Mouse (Mus musculus): ENCODE results near the gene Nt5c2. TPM values are rescaled to one million over a fixed set of nuclear protein-coding genes. Genes with fewer than 3 reads are reported as not detected.

The Nt5c2 gene
- polyA plus RNA-seq, 1 experiment from 2014 or later: 47.4 TPM

DNA sequence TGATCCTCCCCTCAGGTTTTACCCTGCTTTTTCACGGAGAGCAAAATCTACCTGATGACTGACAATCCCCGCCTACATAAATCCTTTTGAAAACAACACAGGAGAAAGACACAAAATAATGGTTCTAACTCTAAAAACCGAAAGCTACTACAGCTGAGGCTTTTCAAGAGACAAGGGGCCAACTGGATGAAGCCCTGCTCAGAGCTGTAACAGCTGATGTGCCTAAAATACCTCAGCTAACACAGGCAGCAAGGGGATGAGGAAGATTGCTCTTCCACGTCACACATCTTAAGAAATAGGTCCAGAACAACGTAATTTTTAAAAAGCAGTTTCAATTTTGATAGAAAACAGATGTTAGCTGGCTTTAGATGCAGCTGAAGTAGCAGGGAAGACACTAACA, 88.0 kb downstream of the Nt5c2 start:
- no peak for ATAC-seq (ENCODE audit: low read depth)
- WGBS (ENCODE audit: insufficient replicate concordance): 61% methylated on average over 5 of the region's 5 CpGs
- peaks cover 14% of the 10 kb centered on the region for H3K4me1 ChIP-seq (ENCODE audit: control insufficient read depth, low read depth, low read length)
- no peaks in the 10 kb centered on the region for H3K27me3 ChIP-seq (ENCODE audit: control insufficient read depth, insufficient read depth, low read depth, low read length)
- no peaks in the 10 kb centered on the region for H3K36me3 ChIP-seq (ENCODE audit: control insufficient read depth, insufficient read depth)
- no peak overlapping the region for H3K9ac ChIP-seq (ENCODE audit: low read depth, low read length)
- H3K4me3 ChIP-seq (ENCODE audit: low read depth, low read length): no peak overlapping the region
- H3K9me3 ChIP-seq (replicated peaks; ENCODE audit: control insufficient read depth, low read length): no peaks in the 10 kb centered on the region
- no peak overlapping the region for H3K27ac ChIP-seq (ENCODE audit: low read length)
- no peak overlapping the region for H3K4me2 ChIP-seq (ENCODE audit: low read depth, low read length)

GRCm38 (mm10) chr19:46926357-46926756, 88.6 kb downstream of the Nt5c2 start:
- Histone ChIP-seq H3K27ac (ENCODE audit: low read length) (peak overlapping the region; percentile 30), H3K4me1 (ENCODE audit: control insufficient read depth, low read depth, low read length) (peaks cover 14% of the 10 kb centered on the region), H3K9ac (ENCODE audit: low read depth, low read length) (no peak overlapping the region), H3K9me3 (replicated peaks; ENCODE audit: control insufficient read depth, low read length) (no peaks in the 10 kb centered on the region), H3K36me3 (ENCODE audit: control insufficient read depth, insufficient read depth) (no peaks in the 10 kb centered on the region), H3K4me3 (ENCODE audit: low read depth, low read length) (no peak overlapping the region), H3K4me2 (ENCODE audit: low read depth, low read length) (no peak overlapping the region), H3K27me3 (ENCODE audit: control insufficient read depth, insufficient read depth, low read depth, low read length) (no peaks in the 10 kb centered on the region)
- 45% methylated on average over 4 of the region's 4 CpGs for WGBS (ENCODE audit: insufficient replicate concordance)
- ATAC-seq (ENCODE audit: low read depth): peak; percentile 83

DNA sequence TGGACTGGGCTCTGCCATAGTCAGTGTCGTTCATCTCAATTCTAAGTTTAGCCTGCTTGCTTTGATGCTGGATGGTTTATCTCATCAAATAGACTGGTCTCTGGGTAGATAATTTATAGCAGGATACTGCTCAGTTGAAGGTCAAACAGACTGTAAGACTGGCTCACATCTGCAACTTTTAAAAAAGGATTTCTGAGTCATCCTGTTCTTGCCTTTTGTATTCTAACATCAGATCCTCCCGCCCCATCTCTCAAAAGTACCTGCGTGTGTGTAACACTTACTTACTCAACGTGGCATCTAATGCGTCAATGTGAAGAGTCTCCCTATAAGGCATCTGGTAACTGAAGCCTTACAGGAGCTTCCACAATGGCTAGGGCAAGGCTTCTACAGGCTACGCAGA, 94.4 kb downstream of the Nt5c2 start:
- Histone ChIP-seq H3K9ac (ENCODE audit: low read depth, low read length) (no peak overlapping the region), H3K4me1 (ENCODE audit: control insufficient read depth, low read depth, low read length) (no peaks in the 10 kb centered on the region; the same call in 1 of the 2 replicates), H3K36me3 (ENCODE audit: control insufficient read depth, insufficient read depth) (no peaks in the 10 kb centered on the region), H3K27me3 (ENCODE audit: control insufficient read depth, insufficient read depth, low read depth, low read length) (no peaks in the 10 kb centered on the region), H3K27ac (ENCODE audit: low read length) (no peak overlapping the region), H3K9me3 (replicated peaks; ENCODE audit: control insufficient read depth, low read length) (no peaks in the 10 kb centered on the region), H3K4me3 (ENCODE audit: low read depth, low read length) (no peak overlapping the region), H3K4me2 (ENCODE audit: low read depth, low read length) (no peak overlapping the region)
- ATAC-seq (ENCODE audit: low read depth): no peak
- 74% methylated on average over 6 of the region's 6 CpGs for WGBS (ENCODE audit: insufficient replicate concordance)

DNA sequence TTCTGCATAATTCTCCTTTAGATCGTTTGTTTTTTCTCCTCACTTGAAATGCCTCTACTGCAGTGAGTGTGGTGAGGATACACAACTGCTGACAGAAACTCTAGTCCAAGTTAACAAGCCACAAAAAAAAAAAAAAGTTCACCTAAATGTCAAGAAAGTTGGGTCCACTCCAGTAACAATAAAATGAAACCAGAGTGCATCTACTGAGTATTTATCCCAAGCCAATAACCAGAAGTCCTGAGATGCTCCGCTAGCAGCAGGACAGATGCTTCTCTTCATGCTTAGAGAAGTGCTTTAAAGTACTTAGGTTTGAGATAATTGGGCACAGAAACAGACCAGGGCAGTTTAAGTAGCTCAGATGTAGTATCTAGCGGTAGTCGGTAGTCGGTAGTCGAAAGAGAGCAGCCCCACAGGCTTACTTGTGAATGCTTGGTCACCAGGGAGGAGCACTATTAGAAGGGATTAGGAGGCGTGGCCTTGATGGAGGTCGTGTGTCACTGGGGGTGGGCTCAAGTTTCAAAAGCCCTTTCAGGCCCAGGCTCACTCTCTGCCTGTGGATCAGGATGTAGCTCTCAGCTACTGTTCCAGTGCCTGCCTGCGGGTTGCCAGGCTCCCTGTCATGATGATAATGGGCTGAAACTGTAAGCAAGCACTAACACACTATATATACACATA, 99.4 kb downstream of the Nt5c2 start:
- 77% methylated on average over 9 of the region's 9 CpGs for WGBS (ENCODE audit: insufficient replicate concordance)
- ATAC-seq (ENCODE audit: low read depth): no peak

GRCm38 (mm10) chr19:46913626-46914025, 101.3 kb downstream of the Nt5c2 start:
- peaks cover 21% of the 10 kb centered on the region for H3K4me1 ChIP-seq (ENCODE audit: control insufficient read depth, low read depth, low read length)
- 87% methylated on average over 11 of the region's 11 CpGs for WGBS (ENCODE audit: insufficient replicate concordance)
- ATAC-seq (ENCODE audit: low read depth): no peak
- no peak overlapping the region for H3K4me2 ChIP-seq (ENCODE audit: low read depth, low read length)
- no peak overlapping the region for H3K9ac ChIP-seq (ENCODE audit: low read depth, low read length)
- H3K27ac ChIP-seq (ENCODE audit: low read length): no peak overlapping the region
- H3K27me3 ChIP-seq (ENCODE audit: control insufficient read depth, insufficient read depth, low read depth, low read length): no peaks in the 10 kb centered on the region
- no peak overlapping the region for H3K4me3 ChIP-seq (ENCODE audit: low read depth, low read length)
- H3K9me3 ChIP-seq (replicated peaks; ENCODE audit: control insufficient read depth, low read length): no peaks in the 10 kb centered on the region
- no peaks in the 10 kb centered on the region for H3K36me3 ChIP-seq (ENCODE audit: control insufficient read depth, insufficient read depth)

More for the DNA sequence above, 99.4 kb downstream of the Nt5c2 start:
- Histone ChIP-seq H3K9me3 (replicated peaks; ENCODE audit: control insufficient read depth, low read length) (no peaks in the 10 kb centered on the region), H3K4me3 (ENCODE audit: low read depth, low read length) (no peak overlapping the region), H3K27me3 (ENCODE audit: control insufficient read depth, insufficient read depth, low read depth, low read length) (no peaks in the 10 kb centered on the region), H3K9ac (ENCODE audit: low read depth, low read length) (no peak overlapping the region), H3K4me2 (ENCODE audit: low read depth, low read length) (no peak overlapping the region), H3K27ac (ENCODE audit: low read length) (no peak overlapping the region), H3K36me3 (ENCODE audit: control insufficient read depth, insufficient read depth) (no peaks in the 10 kb centered on the region), H3K4me1 (ENCODE audit: control insufficient read depth, low read depth, low read length) (peaks cover 15% of the 10 kb centered on the region)

- ATAC-seq (ENCODE audit: low read depth): 0 out of 2 replicates have a peak, but pooled peaks have one; percentile 47
- no peak overlapping the region for H3K9ac ChIP-seq (ENCODE audit: low read depth, low read length)
These were observed 103.5 kb downstream of the Nt5c2 start for GRCm38 (mm10) chr19:46911492-46911891.

DNA sequence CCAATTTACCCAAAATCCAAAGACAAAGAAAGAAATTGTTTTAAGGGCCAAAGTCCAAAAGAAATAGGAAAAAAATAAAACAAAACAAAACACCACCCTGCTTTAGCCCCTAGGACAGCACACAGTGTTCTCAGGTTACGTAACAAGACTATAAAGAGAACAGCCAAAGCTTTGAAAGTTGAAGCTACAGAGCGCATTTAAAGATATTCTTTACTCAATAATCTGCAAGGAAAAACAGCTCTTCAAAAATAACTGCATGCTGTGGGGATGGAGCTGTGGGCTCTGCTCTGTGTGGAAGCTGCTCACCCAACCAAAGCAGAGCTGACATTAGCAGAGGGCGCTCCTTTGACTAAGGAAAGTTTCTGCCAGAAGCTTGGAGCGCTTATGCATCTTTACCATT, 106.0 kb downstream of the Nt5c2 start:
- H3K4me3 ChIP-seq (ENCODE audit: low read depth, low read length): no peak overlapping the region
- no peak overlapping the region for H3K9ac ChIP-seq (ENCODE audit: low read depth, low read length)
- peaks cover 51% of the 10 kb centered on the region for H3K4me1 ChIP-seq (ENCODE audit: control insufficient read depth, low read depth, low read length)
- peak overlapping the region; percentile 40 for H3K27ac ChIP-seq (ENCODE audit: low read length)
- no peak for ATAC-seq (ENCODE audit: low read depth)
- WGBS (ENCODE audit: insufficient replicate concordance): 88% methylated on average over 4 of the region's 4 CpGs
- no peaks in the 10 kb centered on the region for H3K27me3 ChIP-seq (ENCODE audit: control insufficient read depth, insufficient read depth, low read depth, low read length)
- H3K36me3 ChIP-seq (ENCODE audit: control insufficient read depth, insufficient read depth): no peaks in the 10 kb centered on the region; the same call in 1 of the 2 replicates
- H3K9me3 ChIP-seq (replicated peaks; ENCODE audit: control insufficient read depth, low read length): no peaks in the 10 kb centered on the region
- H3K4me2 ChIP-seq (ENCODE audit: low read depth, low read length): no peak overlapping the region

More at GRCm38 (mm10) chr19:46911492-46911891, 103.5 kb downstream of the Nt5c2 start:
- WGBS (ENCODE audit: insufficient replicate concordance): 30% methylated on average over 3 of the region's 3 CpGs
- peaks cover 29% of the 10 kb centered on the region for H3K4me1 ChIP-seq (ENCODE audit: control insufficient read depth, low read depth, low read length)
- no peak overlapping the region for H3K27ac ChIP-seq (ENCODE audit: low read length)
- no peaks in the 10 kb centered on the region; the same call in 1 of the 2 replicates for H3K36me3 ChIP-seq (ENCODE audit: control insufficient read depth, insufficient read depth)
- H3K4me2 ChIP-seq (ENCODE audit: low read depth, low read length): 0 out of 2 replicates have a peak overlapping the region, but pooled peaks have one; percentile 8
- no peak overlapping the region for H3K4me3 ChIP-seq (ENCODE audit: low read depth, low read length)
- H3K9me3 ChIP-seq (replicated peaks; ENCODE audit: control insufficient read depth, low read length): no peaks in the 10 kb centered on the region
- H3K27me3 ChIP-seq (ENCODE audit: control insufficient read depth, insufficient read depth, low read depth, low read length): no peaks in the 10 kb centered on the region

DNA sequence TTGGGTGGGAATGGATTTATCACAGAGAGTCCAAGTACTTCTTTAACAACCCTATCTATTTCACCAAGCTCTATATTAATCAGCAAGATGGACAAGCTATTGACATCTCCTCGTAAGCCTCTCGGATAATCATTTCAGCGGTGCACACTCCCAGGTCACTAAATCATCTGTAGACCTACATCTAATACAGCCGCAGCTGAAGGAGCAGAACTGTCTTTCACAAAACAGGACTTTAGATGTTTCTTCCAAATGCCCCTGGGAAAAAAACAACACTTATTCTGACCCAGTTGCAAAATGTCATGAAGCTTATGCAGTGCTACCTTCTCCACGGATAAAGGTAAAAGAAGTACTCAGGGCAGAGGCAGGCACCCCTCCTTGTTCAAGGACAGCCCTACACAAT, 106.7 kb downstream of the Nt5c2 start:
- Histone ChIP-seq H3K36me3 (ENCODE audit: control insufficient read depth, insufficient read depth) (peaks cover 5% of the 10 kb centered on the region; the same call in 1 of the 2 replicates), H3K4me1 (ENCODE audit: control insufficient read depth, low read depth, low read length) (peaks cover 55% of the 10 kb centered on the region), H3K9ac (ENCODE audit: low read depth, low read length) (no peak overlapping the region), H3K9me3 (replicated peaks; ENCODE audit: control insufficient read depth, low read length) (no peaks in the 10 kb centered on the region), H3K27me3 (ENCODE audit: control insufficient read depth, insufficient read depth, low read depth, low read length) (no peaks in the 10 kb centered on the region), H3K4me3 (ENCODE audit: low read depth, low read length) (no peak overlapping the region), H3K27ac (ENCODE audit: low read length) (peak overlapping the region; percentile 1; the same call in 1 of the 2 replicates), H3K4me2 (ENCODE audit: low read depth, low read length) (no peak overlapping the region)
- WGBS (ENCODE audit: insufficient replicate concordance): 79% methylated on average over 5 of the region's 5 CpGs
- ATAC-seq (ENCODE audit: low read depth): no peak

- Histone ChIP-seq H3K27ac (ENCODE audit: low read length) (peak overlapping the region; percentile 95), H3K4me3 (ENCODE audit: low read depth, low read length) (no peak overlapping the region), H3K4me1 (ENCODE audit: control insufficient read depth, low read depth, low read length) (peaks cover 50% of the 10 kb centered on the region), H3K9ac (ENCODE audit: low read depth, low read length) (peak overlapping the region; percentile 46), H3K27me3 (ENCODE audit: control insufficient read depth, insufficient read depth, low read depth, low read length) (no peaks in the 10 kb centered on the region), H3K9me3 (replicated peaks; ENCODE audit: control insufficient read depth, low read length) (no peaks in the 10 kb centered on the region), H3K36me3 (ENCODE audit: control insufficient read depth, insufficient read depth) (peaks cover 5% of the 10 kb centered on the region; the same call in 1 of the 2 replicates), H3K4me2 (ENCODE audit: low read depth, low read length) (peak overlapping the region; percentile 62; the same call in 1 of the 2 replicates)
- ATAC-seq (ENCODE audit: low read depth): no peak
- WGBS (ENCODE audit: insufficient replicate concordance): 50% methylated on average over 4 of the region's 4 CpGs
These were observed 109.0 kb downstream of the Nt5c2 start for GRCm38 (mm10) chr19:46905971-46906370.
